Mouse (Mus musculus) embryonic facial prominence, embryonic 13.5 days (tissue): ENCODE measurements at regions not wholly inside any gene's neighbourhood (a gene's known extent, or its start where the extent isn't known, plus 50 kb on each side); places are given as distances from the start of the nearest gene placed in this dataset.

Experiments
- ATAC-seq: fragments of 200-750 bp; cut with Nextera tagmentation; 2 replicates; pipeline ENCODE4 v1.8.0; 2017; ENCODE audit warnings: low read depth; ENCODE audit not compliant: insufficient number of reproducible peaks, insufficient read depth, low FRiP score, low TSS enrichment
- H3K27ac ChIP-seq: fragments of 300-500 bp; sonication (generic); 2 replicates; pipeline ENCODE4 v1.5.1; 2015; ENCODE audit warnings: moderate library complexity, mild to moderate bottlenecking, inconsistent platforms
- H3K27me3 ChIP-seq: fragments of 300-500 bp; sonication (generic); 2 replicates; pipeline ENCODE4 v1.6.1; 2015; ENCODE audit warnings: mild to moderate bottlenecking, inconsistent platforms
- H3K36me3 ChIP-seq: fragments of 300-500 bp; sonication (generic); 2 replicates; pipeline ENCODE4 v1.6.1; 2015; ENCODE audit warnings: mild to moderate bottlenecking, inconsistent platforms
- H3K4me1 ChIP-seq: fragments of 300-500 bp; sonication (generic); 2 replicates; pipeline ENCODE4 v1.6.1; 2015; ENCODE audit warnings: inconsistent platforms
- H3K4me2 ChIP-seq: fragments of 300-500 bp; sonication (generic); 2 replicates; pipeline ENCODE4 v1.6.1; 2015; ENCODE audit warnings: moderate library complexity, mild to moderate bottlenecking, inconsistent platforms
- H3K4me3 ChIP-seq: fragments of 300-500 bp; sonication (generic); 2 replicates; pipeline ENCODE4 v1.5.1; 2015; ENCODE audit warnings: mild to moderate bottlenecking, inconsistent platforms
- H3K9ac ChIP-seq: fragments of 300-500 bp; sonication (generic); 2 replicates; pipeline ENCODE4 v1.6.1; 2015; ENCODE audit warnings: mild to moderate bottlenecking, inconsistent platforms
- H3K9me3 ChIP-seq: fragments of 300-500 bp; sonication (generic); 2 replicates; pipeline ENCODE4 v1.6.1; 2016; ENCODE audit warnings: inconsistent platforms
- WGBS: fragments of 180-500 bp; shearing (Covaris S2); methylation state at CpG from one replicate; pipeline ENCODE4 v1.1.7; 2015; ENCODE audit warnings: mixed read lengths; 5-methylcytosine and 5-hydroxymethylcytosine counted together

DNA sequence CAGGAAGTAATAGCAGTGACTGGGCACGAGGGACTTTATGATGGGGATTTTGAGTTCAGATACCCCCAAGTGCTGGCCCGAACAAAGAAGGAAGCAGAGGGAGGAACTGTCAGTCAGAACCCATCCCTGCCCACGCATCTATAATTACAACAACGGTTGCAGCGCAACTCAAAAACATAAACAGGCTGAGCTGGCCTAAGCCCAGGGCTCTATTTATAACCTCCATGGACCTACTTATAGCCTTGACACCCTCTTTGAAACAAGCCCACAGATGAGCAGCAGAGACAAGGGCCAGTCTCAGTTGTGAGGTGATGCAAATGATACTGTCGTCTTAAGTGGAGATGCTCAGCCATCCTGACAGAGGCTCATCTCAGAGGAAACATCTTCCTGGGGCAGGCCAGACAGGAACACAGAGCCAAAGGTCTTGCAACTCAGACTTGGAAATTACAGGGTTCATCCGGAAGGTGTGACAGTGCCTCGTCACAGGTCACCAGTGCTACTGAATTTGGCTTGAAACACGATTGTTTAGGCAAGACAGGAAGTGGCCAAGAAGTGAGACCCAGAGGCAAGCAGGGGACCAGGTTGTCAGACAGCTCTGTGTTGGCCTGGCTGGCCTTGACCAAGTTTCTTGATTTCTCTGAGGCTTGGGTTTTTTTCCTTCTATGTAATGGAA lies 154.2 kb upstream of the Ado start:
- no peak overlapping the region for H3K4me2 ChIP-seq
- 65% methylated on average over 9 of the region's 9 CpGs for WGBS
- H3K4me3 ChIP-seq, result no peak overlapping the region
- no peak overlapping the region for H3K9ac ChIP-seq
- no peaks in the 10 kb centered on the region for H3K4me1 ChIP-seq
- H3K27me3 ChIP-seq, result no peaks in the 10 kb centered on the region
- no peak for ATAC-seq
- H3K36me3 ChIP-seq, result no peaks in the 10 kb centered on the region
- H3K27ac ChIP-seq, result no peak overlapping the region
- no peaks in the 10 kb centered on the region for H3K9me3 ChIP-seq

- 80% methylated on average over 16 of the region's 16 CpGs for WGBS
- H3K4me1 ChIP-seq, result 0 out of 2 replicates have a peak, but pooled peaks cover 6% of the 10 kb centered on the region
- ATAC-seq, result no peak
- no peak overlapping the region for H3K27ac ChIP-seq
- no peak overlapping the region for H3K9ac ChIP-seq
- H3K9me3 ChIP-seq, result no peaks in the 10 kb centered on the region
- no peak overlapping the region for H3K4me2 ChIP-seq
- H3K4me3 ChIP-seq, result no peak overlapping the region
- H3K27me3 ChIP-seq, result no peaks in the 10 kb centered on the region
- no peaks in the 10 kb centered on the region for H3K36me3 ChIP-seq
Measured at GRCm38 (mm10) chr10:67697401-67698195, 148.8 kb upstream of the Ado start.

DNA sequence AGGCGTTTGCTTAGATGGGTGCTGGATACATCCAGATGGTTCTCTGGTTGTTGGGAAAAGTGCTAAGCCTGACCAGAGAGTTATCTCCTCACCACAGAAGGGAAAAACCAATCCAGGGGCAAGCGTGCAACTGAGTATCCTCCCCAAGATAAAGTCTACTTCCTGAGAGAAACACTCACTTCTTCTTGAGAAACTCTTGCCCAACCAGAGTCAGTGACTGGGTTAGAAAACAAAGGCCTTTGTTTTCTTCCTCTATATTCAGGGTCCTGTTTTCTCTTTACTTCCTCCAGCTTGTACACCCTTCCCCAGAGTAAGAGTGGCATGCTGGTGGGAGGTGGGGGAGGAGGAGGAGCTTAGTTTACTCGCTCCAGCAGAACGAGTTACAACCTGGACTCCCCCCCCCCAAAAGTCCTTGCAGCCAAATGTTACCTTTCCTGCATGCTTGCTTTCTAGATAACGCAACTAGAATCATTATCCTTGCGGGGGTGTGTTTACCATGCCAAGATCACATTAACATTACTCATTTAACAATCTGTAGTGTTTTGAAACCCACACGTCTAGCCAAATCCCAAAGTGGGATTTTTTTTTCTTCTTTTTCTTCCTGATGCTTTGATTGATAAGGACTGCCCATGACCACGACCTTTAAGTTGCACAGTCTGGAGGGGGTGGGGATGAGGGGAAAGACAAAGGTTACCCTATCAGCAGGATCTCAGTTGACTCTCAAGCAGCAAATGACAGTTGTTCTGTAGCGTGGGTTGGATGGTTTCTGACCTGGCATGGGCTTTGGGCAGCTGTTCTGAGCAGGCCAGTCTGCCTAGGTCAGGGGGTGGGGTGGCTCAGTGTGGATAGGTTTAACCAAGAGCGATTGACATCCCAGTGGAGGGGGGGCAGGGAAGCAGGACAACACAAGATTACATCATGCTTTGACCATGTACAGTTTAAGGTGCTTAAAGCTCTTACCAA lies 147.4 kb upstream of the Ado start:
- Histone ChIP-seq H3K4me3 (no peak overlapping the region), H3K27me3 (no peaks in the 10 kb centered on the region), H3K4me1 (0 out of 2 replicates have a peak, but pooled peaks cover 6% of the 10 kb centered on the region), H3K4me2 (no peak overlapping the region), H3K27ac (no peak overlapping the region), H3K9ac (no peak overlapping the region), H3K36me3 (no peaks in the 10 kb centered on the region), H3K9me3 (no peaks in the 10 kb centered on the region)
- WGBS, result 47% methylated on average over 10 of the region's 10 CpGs
- ATAC-seq, result no peak

DNA sequence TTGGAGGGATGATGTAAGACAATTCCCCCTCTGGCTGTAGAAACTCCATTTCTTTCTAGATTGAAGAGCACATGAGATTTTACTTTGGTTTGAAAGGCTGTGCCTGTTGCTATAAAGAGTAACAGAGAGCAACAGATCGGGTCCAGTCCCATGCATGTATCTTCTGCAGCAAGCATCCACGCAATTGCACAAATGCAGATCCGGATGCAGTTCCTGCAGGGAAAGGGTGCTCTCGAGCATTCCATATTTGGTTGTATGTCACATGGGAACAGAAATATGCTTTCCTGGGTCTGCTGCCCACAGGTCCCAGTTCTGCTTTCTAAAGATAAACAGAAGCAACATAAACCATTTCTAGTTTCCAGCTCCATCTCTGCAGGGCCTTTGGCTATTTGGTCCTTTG lies 146.0 kb upstream of the Ado start:
- H3K4me2 ChIP-seq, result no peak overlapping the region
- ATAC-seq, result no peak
- no peak overlapping the region for H3K27ac ChIP-seq
- no peaks in the 10 kb centered on the region for H3K36me3 ChIP-seq
- H3K9ac ChIP-seq, result no peak overlapping the region
- H3K4me1 ChIP-seq, result 0 out of 2 replicates have a peak, but pooled peaks cover 6% of the 10 kb centered on the region
- no peaks in the 10 kb centered on the region for H3K27me3 ChIP-seq
- 90% methylated on average over 4 of the region's 4 CpGs for WGBS
- H3K4me3 ChIP-seq, result no peak overlapping the region
- H3K9me3 ChIP-seq, result no peaks in the 10 kb centered on the region

GRCm38 (mm10) chr10:67693586-67693985 lies 144.8 kb upstream of the Ado start:
- WGBS, result 75% methylated on average over 4 of the region's 4 CpGs
- Histone ChIP-seq H3K27me3 (no peaks in the 10 kb centered on the region), H3K9ac (no peak overlapping the region), H3K4me1 (0 out of 2 replicates have a peak, but pooled peaks cover 6% of the 10 kb centered on the region), H3K27ac (no peak overlapping the region), H3K4me3 (no peak overlapping the region), H3K9me3 (no peaks in the 10 kb centered on the region), H3K4me2 (no peak overlapping the region), H3K36me3 (no peaks in the 10 kb centered on the region)
- no peak for ATAC-seq

- no peak for ATAC-seq
- no peaks in the 10 kb centered on the region for H3K9me3 ChIP-seq
- no peak overlapping the region for H3K4me3 ChIP-seq
- H3K27me3 ChIP-seq, result no peaks in the 10 kb centered on the region
- no peaks in the 10 kb centered on the region for H3K4me1 ChIP-seq
- no peak overlapping the region for H3K4me2 ChIP-seq
- no peak overlapping the region for H3K9ac ChIP-seq
- H3K36me3 ChIP-seq, result no peaks in the 10 kb centered on the region
- no peak overlapping the region for H3K27ac ChIP-seq
- WGBS, result 84% methylated on average over 15 of the region's 15 CpGs
Measured at GRCm38 (mm10) chr10:67689944-67690670, 141.4 kb upstream of the Ado start.

GRCm38 (mm10) chr10:67679382-67679781 lies 130.6 kb upstream of the Ado start:
- no peak overlapping the region for H3K9ac ChIP-seq
- no peak overlapping the region for H3K4me2 ChIP-seq
- H3K27me3 ChIP-seq, result no peaks in the 10 kb centered on the region
- WGBS, result 92% methylated on average over 4 of the region's 4 CpGs
- H3K4me1 ChIP-seq, result no peaks in the 10 kb centered on the region
- no peak overlapping the region for H3K4me3 ChIP-seq
- no peak for ATAC-seq
- no peak overlapping the region for H3K27ac ChIP-seq
- no peaks in the 10 kb centered on the region for H3K9me3 ChIP-seq
- no peaks in the 10 kb centered on the region for H3K36me3 ChIP-seq

DNA sequence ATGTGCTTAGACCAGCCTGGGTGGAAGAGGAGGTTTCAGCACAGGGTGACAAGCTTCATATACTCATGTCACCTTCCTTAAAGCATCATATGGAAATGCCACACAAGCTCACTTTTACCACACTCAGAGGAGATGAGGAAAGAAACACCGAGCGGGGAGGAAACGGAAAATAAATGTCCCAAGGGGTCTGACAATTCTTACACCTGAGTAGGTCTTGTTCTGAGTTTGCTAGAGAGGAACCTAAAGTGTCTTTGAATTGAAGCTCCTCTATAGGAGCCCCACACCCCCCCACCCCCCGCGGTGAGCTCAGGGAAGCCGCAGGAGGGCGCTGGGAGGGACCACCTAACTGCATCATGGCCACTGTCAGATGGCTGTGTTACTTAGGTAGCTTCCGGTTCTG lies 124.7 kb upstream of the Ado start:
- H3K4me2 ChIP-seq, result no peak overlapping the region
- WGBS, result 82% methylated on average over 8 of the region's 8 CpGs
- no peak overlapping the region for H3K27ac ChIP-seq
- H3K36me3 ChIP-seq, result no peaks in the 10 kb centered on the region
- H3K4me1 ChIP-seq, result no peaks in the 10 kb centered on the region
- no peak overlapping the region for H3K4me3 ChIP-seq
- no peaks in the 10 kb centered on the region for H3K27me3 ChIP-seq
- ATAC-seq, result no peak
- H3K9me3 ChIP-seq, result no peaks in the 10 kb centered on the region
- H3K9ac ChIP-seq, result no peak overlapping the region

GRCm38 (mm10) chr10:67672281-67672680 lies 123.5 kb upstream of the Ado start:
- Histone ChIP-seq H3K9ac (no peak overlapping the region), H3K36me3 (no peaks in the 10 kb centered on the region), H3K4me2 (no peak overlapping the region), H3K27ac (no peak overlapping the region), H3K9me3 (no peaks in the 10 kb centered on the region), H3K4me3 (no peak overlapping the region), H3K4me1 (no peaks in the 10 kb centered on the region), H3K27me3 (no peaks in the 10 kb centered on the region)
- no peak for ATAC-seq
- 71% methylated on average over 8 of the region's 8 CpGs for WGBS

GRCm38 (mm10) chr10:67669066-67669465 lies 120.3 kb upstream of the Ado start:
- Histone ChIP-seq H3K4me3 (no peak overlapping the region), H3K4me1 (no peaks in the 10 kb centered on the region), H3K36me3 (no peaks in the 10 kb centered on the region), H3K9me3 (no peaks in the 10 kb centered on the region), H3K9ac (no peak overlapping the region), H3K27me3 (no peaks in the 10 kb centered on the region), H3K4me2 (no peak overlapping the region), H3K27ac (no peak overlapping the region)
- no peak for ATAC-seq
- 85% methylated on average over 2 of the region's 2 CpGs for WGBS

DNA sequence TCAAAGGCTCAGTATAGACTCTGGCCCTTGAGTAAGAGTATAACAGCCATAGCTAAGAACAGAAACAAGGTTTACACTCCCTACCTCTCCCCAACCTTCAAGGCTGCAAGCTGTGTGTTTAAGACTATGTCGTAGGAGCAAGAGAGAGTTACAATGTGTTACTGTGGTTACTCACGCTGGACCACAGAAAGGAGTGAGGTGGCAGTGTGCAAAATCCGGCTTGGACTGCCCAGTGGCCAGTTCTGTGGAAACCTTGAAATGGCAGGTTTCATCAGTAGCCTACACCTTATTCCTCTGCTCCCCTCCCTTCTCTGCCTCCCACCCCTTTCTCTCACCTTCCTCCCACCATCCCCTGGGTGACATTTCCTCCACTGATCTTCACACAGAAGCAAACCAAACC lies 114.3 kb upstream of the Ado start:
- no peaks in the 10 kb centered on the region for H3K9me3 ChIP-seq
- H3K4me1 ChIP-seq, result no peaks in the 10 kb centered on the region
- H3K36me3 ChIP-seq, result no peaks in the 10 kb centered on the region
- 71% methylated on average over 3 of the region's 3 CpGs for WGBS
- no peak for ATAC-seq
- no peak overlapping the region for H3K4me2 ChIP-seq
- no peak overlapping the region for H3K9ac ChIP-seq
- no peaks in the 10 kb centered on the region; the same call in 1 of the 2 replicates for H3K27me3 ChIP-seq
- H3K27ac ChIP-seq, result no peak overlapping the region
- H3K4me3 ChIP-seq, result no peak overlapping the region
